Mouse (Mus musculus): ENCODE data around the gene Dhx36.
A peak's percentile ranks its signal among the peaks of the same experiment; 100 is the strongest.

Dhx36 gene

DNA sequence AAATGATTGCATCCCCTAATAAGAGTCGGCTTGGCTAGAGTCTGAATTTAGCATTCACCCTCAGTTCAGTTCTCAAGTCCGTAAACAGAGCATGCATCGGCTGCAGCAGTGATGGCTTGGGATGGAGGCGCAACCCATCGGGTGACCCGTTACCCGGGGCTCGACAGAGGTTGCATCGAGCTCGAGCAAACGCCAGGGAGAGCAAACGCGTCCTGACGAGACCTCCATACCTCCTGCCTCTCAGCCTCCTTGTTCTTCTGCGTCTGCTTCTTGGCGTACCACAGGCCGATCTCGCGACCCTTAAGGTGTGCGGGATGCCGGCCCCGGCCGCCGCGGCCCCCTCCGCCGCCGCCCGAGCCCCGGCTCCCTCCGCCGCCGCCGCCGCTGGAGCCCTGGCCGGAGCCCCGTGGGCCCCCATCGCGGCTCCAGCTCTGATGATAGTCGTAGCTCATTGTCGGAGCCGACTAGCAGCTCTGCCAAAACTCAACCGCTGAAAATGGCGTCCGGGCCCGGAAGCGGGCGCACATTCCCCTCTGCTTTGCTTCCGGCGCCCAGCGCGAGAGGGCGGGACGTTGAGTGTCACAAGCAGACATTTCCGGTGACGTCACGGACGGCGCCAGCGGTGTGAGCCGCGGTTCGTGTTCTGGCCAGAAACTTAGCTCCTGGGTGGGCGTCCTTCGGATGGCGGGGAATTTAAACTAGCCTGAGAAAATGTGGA is at the start of gene Dhx36:
Gene Dhx36 (minus strand): TSS at position 517 of the 718 bp plus-strand sequence.
- DNase-seq (ENCODE audit: low read depth) = peak; percentile 87

DNA sequence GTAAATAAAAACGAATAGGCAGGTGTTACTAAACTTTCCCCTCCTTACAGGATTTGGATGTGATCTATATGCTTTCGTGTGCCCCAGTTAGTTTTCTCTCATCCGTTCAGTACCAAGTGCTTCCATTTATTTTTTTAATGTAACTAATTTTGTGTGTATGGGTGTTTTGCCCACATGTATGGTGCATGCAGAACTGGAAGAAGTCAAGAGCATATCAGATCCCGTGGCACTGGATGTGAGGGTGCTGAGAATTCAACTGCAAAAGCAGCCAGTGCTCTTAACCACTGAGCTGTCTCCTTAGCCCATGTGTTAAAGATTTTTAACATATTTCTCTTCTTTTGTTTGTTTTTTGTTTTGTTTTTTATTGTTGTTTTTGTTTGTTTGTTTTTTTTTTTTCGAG is 20.8 kb upstream of the Dhx36 start:
- no peak for DNase-seq (ENCODE audit: low read depth)

DNA sequence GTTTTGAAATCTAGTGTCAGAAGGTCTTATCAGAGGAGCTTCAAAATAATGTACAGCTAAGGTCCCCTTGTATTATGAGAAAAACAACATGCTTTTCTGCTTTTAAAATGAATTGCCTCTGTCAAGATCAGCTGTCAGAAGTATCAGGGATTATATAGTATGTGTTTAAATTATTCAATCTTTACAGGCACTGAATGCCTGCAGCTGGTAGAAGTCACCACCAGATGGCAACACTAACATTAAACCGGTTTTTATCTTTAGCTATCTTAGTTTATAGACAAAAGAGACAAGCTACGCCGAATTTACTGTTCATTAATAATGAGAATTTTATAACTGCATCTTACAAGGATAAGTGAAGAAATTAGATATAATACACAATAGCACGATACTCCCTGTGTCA is 20.4 kb upstream of the Dhx36 start:
- no peak for DNase-seq (ENCODE audit: low read depth)

DNA sequence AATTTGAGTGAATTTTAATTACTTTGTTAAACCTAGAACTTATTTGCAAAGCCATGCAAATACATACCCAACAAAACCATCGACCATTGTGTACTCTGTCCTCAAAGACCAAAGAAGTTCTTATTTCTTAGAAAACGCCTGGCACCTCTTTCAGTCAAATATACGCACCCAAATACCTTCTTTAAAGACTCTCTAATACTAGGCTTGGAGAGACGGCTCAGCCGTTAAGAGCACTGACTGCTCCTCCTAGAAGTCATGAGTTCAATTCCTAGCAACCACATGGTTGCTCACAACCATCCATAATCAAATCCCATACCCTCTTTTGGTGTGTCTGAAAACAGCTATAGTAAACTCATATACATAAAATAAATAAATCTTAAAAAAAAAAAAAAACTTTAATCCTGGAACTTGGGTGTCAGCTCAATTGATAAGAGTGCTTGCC is 423 bp upstream of the Dhx36 start:
- no peak for DNase-seq (ENCODE audit: low read depth)

DNA sequence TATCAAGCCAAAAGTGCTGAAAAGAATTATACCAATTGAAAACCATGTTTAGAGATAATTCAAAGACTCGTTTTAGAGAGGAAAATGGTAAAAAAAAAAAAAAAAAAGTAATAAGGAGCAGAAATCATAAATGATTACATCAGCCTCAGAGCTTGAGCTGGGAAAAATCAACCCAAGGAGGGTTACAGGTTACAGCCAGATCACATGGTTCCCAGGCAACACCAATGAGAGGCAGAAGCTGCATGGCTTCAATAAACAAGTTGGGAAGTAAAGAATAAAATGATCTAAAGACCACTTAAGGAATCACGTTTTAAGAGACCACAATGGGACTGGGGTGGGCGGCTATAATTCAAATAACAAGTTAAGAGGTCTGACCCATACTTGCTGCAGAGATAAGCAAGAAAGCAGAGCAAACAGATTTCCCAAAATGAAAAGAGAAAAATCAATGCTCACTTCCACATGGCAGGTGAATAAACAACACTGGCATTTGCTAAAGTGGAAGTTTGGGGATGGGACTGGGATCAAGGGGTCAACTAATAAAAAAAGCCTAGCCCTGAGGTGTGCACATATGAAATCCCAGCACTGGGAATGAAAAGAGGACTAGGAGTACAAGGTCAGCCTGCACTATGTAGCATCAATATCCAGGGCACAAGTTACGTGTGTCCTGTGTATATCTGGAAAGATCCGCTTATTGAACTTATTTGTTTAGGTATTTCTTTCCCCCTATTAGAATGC is 1.5 kb downstream of the Dhx36 start:
- no peak for DNase-seq (ENCODE audit: low read depth)

DNA sequence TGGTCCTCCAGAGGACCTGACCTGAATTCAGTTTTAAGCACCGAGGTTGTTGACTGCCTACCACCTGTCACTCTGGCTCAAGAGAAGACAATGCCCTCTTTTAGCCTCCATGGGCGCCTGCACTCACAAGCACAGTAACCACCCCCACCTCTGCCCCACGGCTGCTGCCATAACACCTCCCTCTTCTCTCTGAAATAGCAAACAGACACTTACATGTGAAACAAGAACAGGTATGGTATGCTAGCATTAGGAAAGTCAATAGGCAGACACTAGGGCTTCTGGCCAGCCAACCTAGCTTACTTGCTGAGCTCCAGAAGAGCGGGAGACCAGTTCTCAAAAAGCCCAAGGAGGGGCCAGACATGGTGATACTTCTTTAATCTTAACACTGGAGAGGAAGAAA is 7.5 kb downstream of the Dhx36 start:
- no peak for DNase-seq (ENCODE audit: low read depth)

DNA sequence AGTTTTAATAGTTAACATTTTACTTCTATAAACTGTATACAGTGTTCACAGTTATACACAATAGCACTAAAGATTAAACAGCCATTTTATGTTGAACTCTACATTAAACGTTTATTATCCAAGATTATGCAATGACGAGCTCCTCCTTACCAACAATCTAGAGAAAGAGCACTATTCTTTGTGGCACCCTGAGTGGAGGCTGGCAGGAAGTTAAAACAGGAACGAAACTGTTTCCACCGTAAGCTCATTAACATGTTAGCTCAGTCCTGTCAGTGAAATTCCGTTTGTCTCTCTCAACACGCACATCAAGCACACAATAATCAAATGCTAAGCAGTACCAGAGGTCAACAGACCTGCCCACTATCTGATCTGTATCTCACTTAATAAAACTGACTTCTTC is 14.2 kb downstream of the Dhx36 start:
- DNase-seq (ENCODE audit: low read depth) = no peak

DNA sequence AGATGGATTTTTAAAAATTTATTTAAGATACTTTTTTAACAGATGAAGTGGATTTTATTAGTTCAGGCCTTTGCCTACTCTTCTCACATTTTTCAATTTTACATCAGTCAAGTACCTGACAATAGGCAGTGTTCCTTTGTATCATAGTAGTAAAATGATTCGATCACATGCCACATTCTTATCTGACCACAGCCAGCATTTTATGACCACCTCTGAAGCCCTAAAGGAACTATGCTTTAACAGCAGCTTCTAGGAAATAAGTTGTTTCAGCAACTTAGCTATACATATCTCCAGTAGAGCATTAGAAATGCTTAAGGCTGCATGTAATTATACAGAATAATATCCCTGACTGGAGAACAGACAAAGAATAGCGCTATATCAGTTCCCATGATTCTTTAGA is 22.5 kb downstream of the Dhx36 start:
- DNase-seq (ENCODE audit: low read depth) = no peak

DNA sequence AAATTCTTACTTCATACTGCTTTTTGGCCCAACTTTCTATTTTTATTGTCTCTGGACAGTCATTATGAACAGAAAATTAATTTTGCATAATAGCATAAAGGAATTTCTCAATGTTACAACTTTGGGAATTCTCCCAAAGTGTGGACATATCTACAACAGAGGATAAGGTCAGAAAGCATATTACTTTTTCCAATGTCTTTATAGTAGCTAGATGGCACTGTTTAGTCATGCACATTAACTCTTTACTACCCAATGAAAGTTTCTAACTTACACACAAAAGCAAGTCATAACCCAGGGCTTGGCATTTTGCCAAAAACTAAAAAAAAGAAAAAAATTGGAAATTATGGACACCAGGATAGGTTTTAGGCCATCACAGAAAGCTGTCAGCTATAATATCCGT is 36.6 kb downstream of the Dhx36 start:
- no peak for DNase-seq (ENCODE audit: low read depth)

DNA sequence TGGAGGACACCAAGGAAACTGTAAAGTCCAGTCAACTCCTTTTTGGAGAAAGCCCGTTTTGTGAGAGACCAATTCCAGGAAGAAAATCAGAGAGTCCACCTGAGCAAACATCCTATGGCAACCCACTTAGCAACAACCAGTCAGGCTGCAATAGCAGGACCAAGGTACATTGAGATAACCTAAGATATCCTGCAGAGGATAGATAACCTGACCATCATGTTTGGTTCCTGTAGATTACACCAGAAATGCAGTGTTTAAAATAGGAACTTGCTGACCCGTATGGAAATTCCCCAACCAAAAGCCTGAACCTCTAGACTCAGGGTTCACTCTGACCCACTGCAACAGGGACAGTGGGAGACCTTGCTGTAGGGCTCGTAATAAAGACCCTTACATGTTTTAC is 42.5 kb downstream of the Dhx36 start:
- DNase-seq (ENCODE audit: low read depth) = no peak

DNA sequence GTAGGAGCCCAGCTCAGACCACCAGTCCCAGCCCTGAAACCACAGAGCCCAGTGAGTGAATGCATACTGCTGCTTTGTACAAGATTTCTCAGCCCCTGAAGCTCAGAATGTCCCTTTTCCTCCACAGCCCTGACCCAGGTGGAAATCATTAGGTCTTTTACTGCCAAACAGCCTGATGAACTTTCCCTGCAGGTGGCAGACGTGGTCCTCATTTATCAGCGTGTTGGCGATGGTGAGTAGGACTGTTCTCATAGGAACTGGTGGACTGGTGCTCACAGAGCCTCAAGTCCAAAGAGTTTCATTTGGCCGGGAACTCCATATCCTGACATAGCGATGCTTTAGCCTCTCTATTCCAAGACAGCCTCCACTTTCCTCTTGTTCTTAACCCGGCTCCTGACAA is 47.3 kb downstream of the Dhx36 start:
- no peak for DNase-seq (ENCODE audit: low read depth)

DNA sequence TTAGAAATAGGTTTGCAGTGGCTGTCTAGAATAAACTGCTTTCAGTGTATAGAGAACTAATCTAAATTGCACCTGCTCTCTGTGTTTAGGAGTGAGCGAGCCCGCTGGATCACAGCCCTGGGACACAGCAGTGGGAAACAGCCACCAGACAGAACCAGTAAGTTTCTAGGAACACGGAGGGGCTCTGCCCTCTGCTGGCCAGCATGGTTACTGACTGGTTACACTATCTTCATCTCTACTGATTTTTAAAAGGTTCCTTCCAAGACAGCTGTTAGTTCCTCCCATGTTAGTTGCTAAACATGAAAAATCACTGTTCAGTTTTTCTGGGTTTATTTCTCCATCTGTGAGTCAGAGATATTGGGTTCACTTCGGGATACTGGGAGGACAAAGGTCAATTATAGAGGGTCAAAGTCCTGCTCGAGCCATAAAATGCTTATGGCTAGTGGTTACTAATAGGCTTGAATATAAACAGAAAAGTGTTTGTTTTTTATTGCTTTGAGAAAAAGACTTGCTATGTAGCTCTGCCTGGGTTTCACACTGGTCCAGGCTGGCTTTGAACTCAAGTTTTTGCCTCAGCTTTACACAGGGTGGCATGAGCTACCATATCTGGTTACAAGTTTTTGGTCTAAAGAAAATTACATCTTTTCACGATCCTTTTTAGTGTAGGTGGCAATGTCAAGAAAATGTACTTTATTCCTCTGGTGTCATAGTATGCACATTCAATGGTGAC is 48.4 kb downstream of the Dhx36 start:
- peak; percentile 23 for DNase-seq (ENCODE audit: low read depth)

DNA sequence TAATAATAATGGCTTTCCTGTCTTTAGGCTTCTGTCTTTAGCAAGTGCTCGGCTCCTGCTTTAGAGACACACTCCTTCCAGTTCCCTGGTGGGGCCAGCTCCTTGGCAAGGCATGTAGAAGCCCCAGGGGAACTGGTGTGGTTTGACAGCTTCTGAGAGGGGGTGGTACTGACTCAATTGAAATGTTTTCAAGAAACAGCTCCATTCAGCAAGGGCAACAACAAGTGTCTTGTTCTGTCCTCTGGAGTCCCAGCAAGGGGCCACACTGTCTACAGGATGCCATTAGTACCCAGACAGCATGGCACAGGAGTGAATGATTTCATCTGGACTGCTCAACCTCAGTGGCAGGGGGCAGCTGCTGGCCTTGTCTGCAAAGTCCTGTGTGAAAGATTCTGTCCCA is 51.0 kb downstream of the Dhx36 start:
- no peak for DNase-seq (ENCODE audit: low read depth)

DNA sequence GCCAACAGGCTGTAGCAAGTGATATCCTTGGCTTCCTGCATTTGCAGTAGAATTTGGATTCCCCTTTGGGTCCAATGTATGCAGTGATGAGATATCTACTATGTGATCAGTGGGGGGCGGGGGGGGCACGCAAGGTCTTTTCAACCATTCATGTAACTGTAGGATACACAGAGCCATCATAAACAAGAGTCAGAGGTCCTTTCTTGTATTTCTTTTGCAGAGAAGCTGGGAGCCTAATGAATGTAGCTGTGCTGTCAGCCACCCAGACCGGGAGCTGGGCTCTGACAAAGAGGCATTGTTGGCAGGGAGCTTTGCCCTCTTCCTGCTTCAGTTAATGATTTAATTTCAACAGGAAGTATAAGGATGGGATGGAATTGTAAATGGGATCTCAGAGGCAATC is 52.7 kb downstream of the Dhx36 start:
- no peak for DNase-seq (ENCODE audit: low read depth)

DNA sequence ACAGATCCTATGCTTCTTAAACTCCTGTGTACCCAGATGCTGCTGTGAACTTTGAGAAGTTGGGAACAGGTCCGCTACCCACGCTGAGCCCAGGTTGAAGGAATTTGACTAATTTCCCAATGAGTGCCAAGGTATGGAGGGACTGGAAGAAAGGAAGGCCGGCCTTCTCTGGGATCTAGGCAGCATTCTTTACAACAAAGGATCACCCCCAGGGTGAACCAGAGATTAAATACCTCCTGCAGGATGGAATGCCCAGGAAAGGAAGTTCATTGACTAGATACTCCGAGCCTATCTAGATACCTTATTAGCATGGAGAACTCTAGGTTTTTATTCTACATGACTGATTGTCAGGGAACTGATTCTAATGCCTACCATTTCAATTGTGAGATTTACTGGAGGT is 53.8 kb downstream of the Dhx36 start:
- DNase-seq (ENCODE audit: low read depth) = no peak

DNA sequence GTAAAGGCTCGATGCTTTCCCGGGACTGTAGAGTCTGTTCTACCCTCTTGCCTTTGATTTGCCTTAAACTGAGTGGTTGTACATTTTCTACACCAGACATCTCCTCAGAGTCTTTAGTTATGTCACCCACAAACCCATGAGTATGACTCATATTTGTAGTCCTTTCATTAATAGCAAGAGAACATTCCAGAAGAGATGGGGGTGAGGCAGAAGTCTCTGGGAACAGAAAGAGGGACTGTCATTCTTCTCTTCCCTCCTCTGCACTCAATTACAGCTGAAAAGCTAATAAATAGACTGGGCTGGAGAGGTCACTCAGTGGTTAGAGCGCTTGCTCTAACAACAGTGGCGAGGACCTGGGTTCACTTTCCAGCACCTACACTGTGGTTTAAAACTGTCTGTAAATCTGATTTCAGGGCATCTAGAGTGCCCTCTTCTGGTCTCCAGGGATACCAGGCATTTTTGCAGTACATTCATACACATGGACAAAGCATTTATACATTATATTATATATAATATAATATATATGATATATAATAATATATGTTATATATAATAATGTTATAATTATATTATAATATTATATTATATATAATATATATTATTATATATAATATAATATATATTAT is 56.8 kb downstream of the Dhx36 start:
- no peak for DNase-seq (ENCODE audit: low read depth)

DNA sequence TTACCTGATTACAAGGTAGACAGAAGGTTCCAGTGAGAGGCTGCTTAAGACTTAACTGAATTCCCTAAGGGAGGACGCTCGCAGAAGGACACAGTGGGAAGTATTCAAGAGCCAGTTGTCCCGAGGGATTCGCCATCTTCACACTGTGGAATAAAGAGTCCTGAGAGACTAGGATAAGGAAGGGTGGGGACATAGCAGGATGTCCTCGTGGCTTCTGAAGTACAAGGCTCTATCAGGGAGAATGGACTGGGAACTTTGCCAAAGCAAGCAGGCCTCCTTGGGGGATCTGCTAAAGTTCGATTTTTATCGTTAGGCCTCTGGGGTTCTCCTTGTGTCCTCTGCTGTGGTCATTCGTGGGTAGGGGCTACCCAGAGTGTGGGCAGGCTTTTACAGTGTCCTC is 59.7 kb downstream of the Dhx36 start:
- no peak for DNase-seq (ENCODE audit: low read depth)

DNA sequence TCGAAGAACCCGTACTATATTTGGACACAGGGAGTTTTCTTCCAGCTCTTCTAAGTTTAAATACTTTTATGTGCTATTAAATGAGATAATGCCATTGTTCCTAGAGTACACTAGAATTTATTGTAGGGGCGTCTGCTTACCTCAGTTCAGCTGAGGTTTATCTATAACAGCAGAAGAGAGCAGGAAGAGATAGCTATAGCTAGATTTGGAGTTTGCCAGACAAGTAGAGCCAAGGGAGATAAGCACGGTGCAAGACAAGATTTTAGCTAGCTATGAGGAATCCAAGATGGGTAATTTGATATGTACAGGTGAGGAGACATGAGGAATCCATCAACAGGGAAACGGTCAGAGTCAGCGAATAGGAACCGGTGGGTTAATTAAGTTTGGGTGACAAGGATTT is 60.5 kb downstream of the Dhx36 start:
- DNase-seq (ENCODE audit: low read depth) = no peak

DNA sequence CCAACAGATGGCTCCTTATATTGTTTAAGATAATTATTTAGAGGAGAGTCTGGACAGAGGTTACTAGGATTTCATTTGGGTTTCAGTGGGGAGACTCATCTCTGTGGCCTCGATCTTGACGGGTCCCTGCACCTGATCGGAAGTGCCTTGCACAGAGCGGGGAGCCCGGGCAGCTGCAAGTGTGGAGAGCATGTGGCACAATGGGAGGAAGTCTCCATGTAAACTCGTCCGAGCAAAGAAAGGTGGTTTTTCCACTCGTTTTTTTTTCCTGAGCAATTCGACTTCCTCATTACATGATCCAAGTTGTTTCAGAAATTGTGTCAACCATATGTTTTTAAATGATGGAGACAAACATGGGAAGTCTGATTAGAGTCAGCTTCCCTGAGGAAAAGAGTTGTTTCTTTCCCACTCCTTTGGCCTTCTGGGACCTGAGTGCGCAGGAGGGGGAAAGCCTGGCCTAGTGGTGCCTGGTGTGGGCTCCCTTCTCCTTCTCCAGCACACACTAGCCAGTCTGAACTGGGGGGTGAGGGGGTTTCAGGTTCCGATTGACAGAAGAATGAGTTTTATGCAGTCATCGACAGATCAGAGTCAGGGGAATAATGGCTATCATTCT is 63.1 kb downstream of the Dhx36 start:
- no peak for DNase-seq (ENCODE audit: low read depth)

DNA sequence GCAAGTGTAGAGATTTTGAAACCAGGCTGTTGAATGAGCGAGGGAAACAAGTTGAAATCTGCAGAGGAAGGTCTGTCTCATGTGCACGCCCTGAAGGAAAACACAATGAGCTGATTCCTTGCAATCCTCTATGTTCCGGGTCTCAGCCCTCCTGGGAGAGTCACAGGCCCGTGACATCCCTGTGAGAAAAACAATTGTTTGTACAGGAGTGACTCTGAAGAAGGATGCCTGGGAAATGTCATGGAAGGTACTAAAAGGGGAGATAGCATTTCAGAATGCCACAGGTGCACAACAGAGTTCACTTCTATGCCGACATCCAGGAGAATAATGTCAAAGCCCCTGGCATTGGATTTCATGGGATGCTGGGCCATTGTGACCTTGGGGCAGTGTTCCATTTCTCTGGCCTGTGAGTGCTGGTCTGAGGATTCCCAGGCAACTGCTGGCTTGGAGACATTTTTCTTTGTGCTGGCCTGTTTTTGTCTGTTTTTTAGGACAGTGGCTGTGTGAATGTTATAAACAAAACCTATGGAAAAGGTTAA is 66.3 kb downstream of the Dhx36 start:
- DNase-seq (ENCODE audit: low read depth) = no peak

DNA sequence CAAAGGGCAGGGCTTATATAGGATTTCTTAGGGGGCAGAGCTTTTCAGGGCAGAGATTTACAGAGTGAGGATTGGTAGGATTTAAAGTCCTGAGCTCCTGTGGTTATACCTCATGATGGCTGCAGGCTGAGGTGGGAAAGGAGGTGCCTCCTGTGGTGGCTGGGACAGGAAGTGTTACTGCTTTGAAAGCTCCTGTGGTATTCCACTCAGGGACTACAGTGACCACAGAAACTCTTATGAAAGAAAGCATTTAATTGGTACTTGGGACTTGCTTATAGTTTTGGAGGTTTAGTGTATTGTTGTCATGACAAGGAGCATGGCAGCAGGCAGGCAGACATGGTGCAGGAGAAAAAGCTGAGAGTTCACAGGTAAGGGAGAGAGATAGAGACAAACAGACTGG is 70.9 kb downstream of the Dhx36 start:
- DNase-seq (ENCODE audit: low read depth) = no peak

DNA sequence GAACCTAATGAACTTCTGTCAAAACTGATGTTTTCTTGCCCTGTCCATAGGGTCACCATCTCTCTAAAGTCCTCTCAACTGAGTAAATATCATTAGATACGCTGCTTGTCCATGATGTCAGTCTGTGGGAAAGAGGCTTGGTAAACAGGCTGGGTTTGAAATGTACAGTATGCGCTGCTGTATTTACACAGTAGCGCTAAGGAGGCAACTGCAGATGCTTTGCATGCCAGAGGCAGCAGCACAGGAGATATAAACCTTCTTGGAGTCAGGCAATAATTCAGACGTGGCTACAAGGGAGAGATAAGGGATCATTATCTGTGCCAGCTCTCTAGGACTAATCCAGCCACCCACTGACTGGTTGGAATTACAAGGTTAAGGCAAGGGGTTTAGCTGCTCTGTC is 73.1 kb downstream of the Dhx36 start:
- DNase-seq (ENCODE audit: low read depth) = no peak
